Mouse (Mus musculus) thymus, adult 2 months (tissue): Measurements from ENCODE around the gene Lypd6b.

Experiments
- CTCF ChIP-seq: fragments of 200-500 bp; IDR thresholded peaks from 2 replicates; pipeline ENCODE4 v1.5.1; 2012; ENCODE audit warnings: mild to moderate bottlenecking, control low read depth, low read length, moderate library complexity, borderline replicate concordance; ENCODE audit not compliant: control insufficient read depth, poor library complexity, insufficient read depth; ENCODE audit errors: extremely low read depth
- POLR2A ChIP-seq: fragments of 200-500 bp; IDR thresholded peaks from 2 replicates; pipeline ENCODE4 v1.6.1; 2012; ENCODE audit warnings: mild to moderate bottlenecking, low read length, control low read depth, moderate library complexity; ENCODE audit not compliant: control insufficient read depth, poor library complexity, insufficient read depth; ENCODE audit errors: extremely low read depth

GRCm38 (mm10) chr2:49818126-49818525, 30.6 kb downstream of the Lypd6b start:
- TF ChIP-seq CTCF (no peak), POLR2A (no peak)
